Mouse (Mus musculus) left cerebral cortex, postnatal 25 days (tissue): ENCODE measurements around the gene Gm21974. TPM values are rescaled to one million over a fixed set of nuclear protein-coding genes. Genes with fewer than 3 reads are reported as not detected.
"Not testable (repeated sequence)": the region's sequence is repeated elsewhere in the genome, so short reads cannot be mapped to it uniquely, and the experiment has no call there.

Experiments used
- DNase-seq, 2 experiments: peaks; one replicate each; pipeline ENCODE4 v3.0.0; 2022; ENCODE audit warnings: low spot score in 2 of 2, mixed read lengths in 1 of 2
- intact Hi-C: fragments of 180-260 bp; cut with DNase I; formaldehyde crosslinking; loops from one replicate; pipeline ENCODE4 v1.15.1; 2025
- total RNA-seq, 2 experiments: library from RNA; stranded (reverse); gene quantifications; 2 replicates each; pipeline ENCODE4 v1.2.3; 2021

Gene Gm21974
- not detected for total RNA-seq

GRCm38 (mm10) chr7:127895442-127895841 lies at the start of gene Gm21974, which contains the start of gene Vkorc1:
Gm21974 (minus strand) TSS chr7:127895454.
Vkorc1 (minus strand) TSS chr7:127895617.
- peak; percentile 95 to 98 for DNase-seq
- intact Hi-C loops = loop anchor here (2.0 kb wide), 1 partner anchor 19 kb away; the partner anchor contains the start of genes Zfp646 and Zfp668

- DNase-seq = no peak
- intact Hi-C loops = no loop called here
Measured at GRCm38 (mm10) chr7:127944614-127945013, 49.4 kb upstream of the Gm21974 start.

- DNase-seq, intact Hi-C loops: not testable (repeated sequence)
Measured at GRCm38 (mm10) chr7:127942097-127942496, 46.8 kb upstream of the Gm21974 start.

- intact Hi-C loops = loop anchor here (5.0 kb wide), 1 partner anchor 164 kb away; no protein-coding TSS in a partner anchor
- DNase-seq = no peak
Measured at GRCm38 (mm10) chr7:127936216-127936884, 41.1 kb upstream of the Gm21974 start.

- intact Hi-C loops = loop anchor here (5.0 kb wide), 1 partner anchor 163 kb away; no protein-coding TSS in a partner anchor
- DNase-seq = no peak
Measured at GRCm38 (mm10) chr7:127935748-127936159, 40.5 kb upstream of the Gm21974 start.

- intact Hi-C loops = loop anchor here (5.0 kb wide), 1 partner anchor 163 kb away; no protein-coding TSS in a partner anchor
Measured at GRCm38 (mm10) chr7:127935028-127935722, 39.9 kb upstream of the Gm21974 start.

GRCm38 (mm10) chr7:127934075-127934474 lies 38.8 kb upstream of the Gm21974 start:
- intact Hi-C loops = no loop called here
- DNase-seq = no peak

More at GRCm38 (mm10) chr7:127935028-127935722, 39.9 kb upstream of the Gm21974 start:
- DNase-seq = peak; percentile 95 to 97

GRCm38 (mm10) chr7:127932273-127933031 lies 37.2 kb upstream of the Gm21974 start:
- intact Hi-C loops = no loop called here
- no peak for DNase-seq

- DNase-seq = no peak
- intact Hi-C loops = no loop called here
Measured at GRCm38 (mm10) chr7:127931351-127932135, 36.3 kb upstream of the Gm21974 start.

GRCm38 (mm10) chr7:127930636-127931035 lies 35.4 kb upstream of the Gm21974 start:
- intact Hi-C loops = no loop called here
- DNase-seq = no peak

- intact Hi-C loops = no loop called here
- no peak for DNase-seq
Measured at GRCm38 (mm10) chr7:127929923-127930322, 34.7 kb upstream of the Gm21974 start, which contains the start of gene Prss8. Prss8 (minus strand) TSS chr7:127930104.

- intact Hi-C loops = no loop called here
- no peak for DNase-seq
Measured at GRCm38 (mm10) chr7:127928596-127928995, 33.3 kb upstream of the Gm21974 start.

- intact Hi-C loops = no loop called here
Measured at GRCm38 (mm10) chr7:127927726-127928125, 32.5 kb upstream of the Gm21974 start.

GRCm38 (mm10) chr7:127926846-127927245 lies 31.6 kb upstream of the Gm21974 start:
- intact Hi-C loops = no loop called here
- no peak for DNase-seq

More at GRCm38 (mm10) chr7:127927726-127928125, 32.5 kb upstream of the Gm21974 start:
- DNase-seq = no peak

- no peak for DNase-seq
- intact Hi-C loops = no loop called here
Measured at GRCm38 (mm10) chr7:127926066-127926465, 30.8 kb upstream of the Gm21974 start.

GRCm38 (mm10) chr7:127925252-127925651 lies 30.0 kb upstream of the Gm21974 start:
- DNase-seq = no peak
- intact Hi-C loops = no loop called here

GRCm38 (mm10) chr7:127923714-127924113 lies 28.5 kb upstream of the Gm21974 start:
- no peak for DNase-seq
- intact Hi-C loops = no loop called here

- intact Hi-C loops = no loop called here
- peak in 1 of 2 experiments; percentile 57 for DNase-seq
Measured at GRCm38 (mm10) chr7:127922451-127923275, 27.4 kb upstream of the Gm21974 start.
